Mouse (Mus musculus) lung, postnatal 0 days (tissue): ENCODE results near the gene 2310061I04Rik. TPM values are rescaled to one million over a fixed set of nuclear protein-coding genes. Genes with fewer than 3 reads are reported as not detected.
A peak's percentile ranks its signal among the peaks of the same experiment; 100 is the strongest.

Experiments used
- ATAC-seq: fragments of 200-750 bp; cut with Nextera tagmentation; 2 replicates; pipeline ENCODE4 v1.8.0; 2017; ENCODE audit warnings: moderate library complexity
- DNase-seq: peaks from one replicate; pipeline ENCODE4 v3.0.0-alpha.2; 2016; ENCODE audit warnings: low spot score
- H3K27ac ChIP-seq: fragments of 300-500 bp; sonication (generic); 2 replicates; pipeline ENCODE4 v1.5.1; 2014; ENCODE audit warnings: antibody characterized with exemption, mild to moderate bottlenecking, low read length, mixed read lengths
- H3K27me3 ChIP-seq: fragments of 300-500 bp; sonication (generic); replicated peaks from 2 replicates; pipeline ENCODE4 v1.6.1; 2014; ENCODE audit warnings: low read length, mixed read lengths; ENCODE audit not compliant: insufficient read depth
- H3K36me3 ChIP-seq: fragments of 300-500 bp; sonication (generic); 2 replicates; pipeline ENCODE4 v1.6.1; 2014; ENCODE audit warnings: low read length, mixed read lengths; ENCODE audit not compliant: insufficient read depth
- H3K4me1 ChIP-seq: fragments of 300-500 bp; sonication (generic); 2 replicates; pipeline ENCODE4 v1.6.1; 2014; ENCODE audit warnings: antibody characterized with exemption, low read depth, low read length, mixed read lengths; ENCODE audit not compliant: insufficient read depth
- H3K4me2 ChIP-seq: fragments of 300-500 bp; sonication (generic); replicated peaks from 2 replicates; pipeline ENCODE4 v1.6.1; 2014; ENCODE audit warnings: low read depth, mild to moderate bottlenecking, low read length, moderate library complexity, mixed read lengths
- H3K4me3 ChIP-seq: fragments of 300-500 bp; sonication (generic); 2 replicates; pipeline ENCODE4 v1.5.1; 2014; ENCODE audit warnings: low read depth, low read length
- H3K9ac ChIP-seq: fragments of 300-500 bp; sonication (generic); replicated peaks from 2 replicates; pipeline ENCODE4 v1.6.1; 2014; ENCODE audit warnings: low read depth, mild to moderate bottlenecking
- H3K9me3 ChIP-seq: fragments of 300-500 bp; sonication (generic); 2 replicates; pipeline ENCODE4 v1.6.1; 2016; ENCODE audit warnings: low read length, mixed read lengths
- CTCF ChIP-seq: IDR thresholded peaks from 2 replicates; pipeline ENCODE4 v1.5.1; 2016; ENCODE audit warnings: antibody characterized with exemption, mild to moderate bottlenecking
- EP300 ChIP-seq: IDR thresholded peaks from 2 replicates; pipeline ENCODE4 v1.6.1; 2016; ENCODE audit warnings: antibody characterized with exemption, mild to moderate bottlenecking, control low read depth
- WGBS: fragments of 180-500 bp; shearing (Covaris S2); extraction: QIAGEN DNeasy Blood & Tissue Kit; methylation state at CpG from one replicate; pipeline ENCODE4 v1.1.7; 2014; 5-methylcytosine and 5-hydroxymethylcytosine counted together
- polyA plus RNA-seq: library from polyadenylated mRNA; unstranded; fragments of >200 nt; fragmentation: Nextera tagmentation; extraction: Ambion mirVana; gene quantifications from 2 replicates; pipeline ENCODE4 v1.2.1, GENCODE M21; 2015

The 2310061I04Rik gene
- polyA plus RNA-seq, 1 experiment from 2014 or later: 18.5 TPM

- no peaks in the 10 kb centered on the region for H3K36me3 ChIP-seq
- H3K27me3 ChIP-seq: no peaks in the 10 kb centered on the region
- TF ChIP-seq EP300: 0 out of 2 replicates have a peak, but pooled peaks have one; percentile 11
- TF ChIP-seq CTCF: no peak
- peak within 1 kb of the TSS; percentile 87 for H3K4me2 ChIP-seq
- H3K9me3 ChIP-seq: no peaks in the 10 kb centered on the region
- ATAC-seq (peak; percentile 97), DNase-seq (peak; percentile 96)
- H3K4me1 ChIP-seq: no peaks in the 10 kb centered on the region
- H3K4me3 ChIP-seq: peak within 1 kb of the TSS; percentile 62
- peak within 1 kb of the TSS; percentile 75 for H3K27ac ChIP-seq
- WGBS: 3% methylated on average over 25 of the region's 25 CpGs
- H3K9ac ChIP-seq: peak within 1 kb of the TSS; percentile 43
Observed at GRCm38 (mm10) chr17:35909919-35910369, 12.7 kb upstream of the 2310061I04Rik start, which contains the start of gene Atat1. Gene Atat1, minus strand, starts transcription at chr17:35910075.

GRCm38 (mm10) chr17:35909186-35909918, 12.1 kb upstream of the 2310061I04Rik start:
- H3K27me3 ChIP-seq: no peaks in the 10 kb centered on the region
- peak overlapping the region; percentile 62 for H3K4me3 ChIP-seq
- H3K27ac ChIP-seq: peak overlapping the region; percentile 75; the same call in 1 of the 2 replicates
- H3K4me2 ChIP-seq: peak overlapping the region; percentile 87
- H3K4me1 ChIP-seq: no peaks in the 10 kb centered on the region
- no peaks in the 10 kb centered on the region for H3K36me3 ChIP-seq
- TF ChIP-seq EP300: no peak
- no peak for TF ChIP-seq CTCF
- ATAC-seq (peak; percentile 38), DNase-seq (no peak)
- no peaks in the 10 kb centered on the region for H3K9me3 ChIP-seq
- WGBS: 11% methylated on average over 20 of the region's 20 CpGs
- H3K9ac ChIP-seq: peak overlapping the region; percentile 43

- WGBS: 72% methylated on average over 2 of the region's 2 CpGs
- H3K4me1 ChIP-seq: no peaks in the 10 kb centered on the region
- no peak for ATAC-seq
Observed at GRCm38 (mm10) chr17:35907609-35908008, 10.4 kb upstream of the 2310061I04Rik start.

GRCm38 (mm10) chr17:35905587-35905986, 8.4 kb upstream of the 2310061I04Rik start:
- H3K36me3 ChIP-seq: no peaks in the 10 kb centered on the region
- ATAC-seq: no peak
- no peak for DNase-seq
- no peak overlapping the region for H3K4me2 ChIP-seq
- TF ChIP-seq CTCF (no peak), EP300 (no peak)
- no peak overlapping the region for H3K4me3 ChIP-seq
- 93% methylated on average over 1 of the region's 1 CpGs for WGBS
- H3K9ac ChIP-seq: no peak overlapping the region
- H3K27me3 ChIP-seq: no peaks in the 10 kb centered on the region
- H3K27ac ChIP-seq: no peak overlapping the region
- no peaks in the 10 kb centered on the region for H3K9me3 ChIP-seq
- H3K4me1 ChIP-seq: no peaks in the 10 kb centered on the region

More at GRCm38 (mm10) chr17:35907609-35908008, 10.4 kb upstream of the 2310061I04Rik start:
- peak; percentile 53 for TF ChIP-seq CTCF
- TF ChIP-seq EP300: no peak
- H3K9ac ChIP-seq: no peak overlapping the region
- H3K4me2 ChIP-seq: no peak overlapping the region
- no peaks in the 10 kb centered on the region for H3K9me3 ChIP-seq
- no peak overlapping the region for H3K4me3 ChIP-seq
- no peaks in the 10 kb centered on the region for H3K36me3 ChIP-seq
- DNase-seq: peak; percentile 41
- no peaks in the 10 kb centered on the region for H3K27me3 ChIP-seq
- no peak overlapping the region for H3K27ac ChIP-seq

- H3K27ac ChIP-seq: peak overlapping the region; percentile 55
- ATAC-seq: no peak; the same call in 1 of the 2 replicates
- no peak overlapping the region for H3K4me2 ChIP-seq
- no peaks in the 10 kb centered on the region for H3K27me3 ChIP-seq
- WGBS: 48% methylated on average over 4 of the region's 4 CpGs
- no peaks in the 10 kb centered on the region for H3K9me3 ChIP-seq
- H3K36me3 ChIP-seq: no peaks in the 10 kb centered on the region
- H3K4me3 ChIP-seq: no peak overlapping the region
- no peaks in the 10 kb centered on the region for H3K4me1 ChIP-seq
- TF ChIP-seq EP300 (no peak), CTCF (no peak)
- H3K9ac ChIP-seq: no peak overlapping the region
- DNase-seq: no peak
Observed at GRCm38 (mm10) chr17:35903992-35904355, 6.7 kb upstream of the 2310061I04Rik start.

GRCm38 (mm10) chr17:35903343-35903991, 6.2 kb upstream of the 2310061I04Rik start:
- WGBS: 62% methylated on average over 9 of the region's 9 CpGs
- H3K9ac ChIP-seq: no peak overlapping the region
- H3K4me2 ChIP-seq: no peak overlapping the region
- H3K4me1 ChIP-seq: no peaks in the 10 kb centered on the region
- ATAC-seq: peak; percentile 95
- no peaks in the 10 kb centered on the region for H3K36me3 ChIP-seq
- no peak overlapping the region for H3K4me3 ChIP-seq
- peak; percentile 88 for DNase-seq
- no peaks in the 10 kb centered on the region for H3K9me3 ChIP-seq
- H3K27ac ChIP-seq: peak overlapping the region; percentile 55
- no peaks in the 10 kb centered on the region for H3K27me3 ChIP-seq
- TF ChIP-seq CTCF: no peak
- TF ChIP-seq EP300: no peak
